Mouse (Mus musculus): ENCODE measurements around the gene Zfp988. TPM values are rescaled to one million over a fixed set of nuclear protein-coding genes. Genes with fewer than 3 reads are reported as not detected.
"Not testable (repeated sequence)": the region's sequence is repeated elsewhere in the genome, so short reads cannot be mapped to it uniquely, and the experiment has no call there.

Gene Zfp988
- polyA plus RNA-seq, 1 experiment from 2014 or later, result not detected

- 38% methylated on average over 1 of the region's 1 CpGs for WGBS
- H3K4me3 ChIP-seq; H3K36me3 ChIP-seq; H3K9ac ChIP-seq; H3K4me2 ChIP-seq (replicated peaks); H3K27me3 ChIP-seq; H3K4me1 ChIP-seq; H3K27ac ChIP-seq: not testable (repeated sequence)
- ATAC-seq (ENCODE audit: low FRiP score), result peak; percentile 71
- peaks cover 63% of the 10 kb centered on the region for H3K9me3 ChIP-seq (replicated peaks)
Measured at GRCm38 (mm10) chr4:147335691-147336367, 30.4 kb downstream of the Zfp988 start.

GRCm38 (mm10) chr4:147336368-147337195 lies 31.1 kb downstream of the Zfp988 start:
- peak; percentile 70 for ATAC-seq (ENCODE audit: low FRiP score)
- H3K27ac ChIP-seq; H3K4me2 ChIP-seq (replicated peaks); H3K4me3 ChIP-seq; H3K36me3 ChIP-seq; H3K27me3 ChIP-seq; H3K4me1 ChIP-seq; H3K9ac ChIP-seq: not testable (repeated sequence)
- peaks cover 65% of the 10 kb centered on the region for H3K9me3 ChIP-seq (replicated peaks)
- 66% methylated on average over 6 of the region's 6 CpGs for WGBS

DNA sequence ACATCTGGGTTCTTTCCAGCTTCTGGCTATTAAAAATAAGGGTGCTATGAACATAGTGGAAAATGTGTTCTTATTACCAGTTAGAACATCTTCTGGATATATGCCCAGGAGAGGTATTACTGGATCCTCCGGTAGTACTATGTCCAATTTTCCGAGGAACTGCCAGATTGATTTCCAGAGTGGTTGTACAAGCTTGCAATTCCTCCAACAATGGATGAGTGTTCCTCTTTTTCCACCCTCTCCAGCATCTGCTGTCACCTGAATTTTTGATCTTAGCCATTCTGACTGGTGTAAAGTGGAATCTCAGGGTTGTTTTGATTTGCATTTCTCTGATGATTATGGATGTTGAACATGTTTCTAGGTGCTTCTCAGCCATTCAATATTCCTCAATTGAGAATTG lies 32.0 kb downstream of the Zfp988 start:
- 87% methylated on average over 2 of the region's 2 CpGs for WGBS
- not testable (repeated sequence) for H3K36me3 ChIP-seq; ATAC-seq (ENCODE audit: low FRiP score); H3K27ac ChIP-seq; H3K9ac ChIP-seq; H3K27me3 ChIP-seq; H3K4me1 ChIP-seq; H3K4me3 ChIP-seq; H3K4me2 ChIP-seq (replicated peaks)
- peaks cover 65% of the 10 kb centered on the region for H3K9me3 ChIP-seq (replicated peaks)

- Histone ChIP-seq H3K4me3 (no peak overlapping the region), H3K27ac (no peak overlapping the region), H3K9me3 (replicated peaks) (peaks cover 69% of the 10 kb centered on the region), H3K4me1 (no peaks in the 10 kb centered on the region), H3K27me3 (no peaks in the 10 kb centered on the region), H3K36me3 (no peaks in the 10 kb centered on the region), H3K4me2 (replicated peaks) (no peak overlapping the region), H3K9ac (no peak overlapping the region)
- no peak for ATAC-seq (ENCODE audit: low FRiP score)
- WGBS, result 74% methylated on average over 5 of the region's 5 CpGs
Measured at GRCm38 (mm10) chr4:147338032-147338610, 32.6 kb downstream of the Zfp988 start.

- H3K9me3 ChIP-seq (replicated peaks), result peaks cover 72% of the 10 kb centered on the region
- not testable (repeated sequence) for H3K4me1 ChIP-seq; H3K27ac ChIP-seq; ATAC-seq (ENCODE audit: low FRiP score); H3K4me2 ChIP-seq (replicated peaks); H3K27me3 ChIP-seq; H3K4me3 ChIP-seq; H3K9ac ChIP-seq; H3K36me3 ChIP-seq
- WGBS, result 82% methylated on average over 3 of the region's 3 CpGs
Measured at GRCm38 (mm10) chr4:147338706-147339105, 33.2 kb downstream of the Zfp988 start.

GRCm38 (mm10) chr4:147339601-147340219 lies 34.2 kb downstream of the Zfp988 start:
- H3K4me2 ChIP-seq (replicated peaks); ATAC-seq (ENCODE audit: low FRiP score); H3K4me3 ChIP-seq; H3K9ac ChIP-seq; H3K27me3 ChIP-seq; H3K27ac ChIP-seq; H3K36me3 ChIP-seq; H3K4me1 ChIP-seq: not testable (repeated sequence)
- peaks cover 68% of the 10 kb centered on the region for H3K9me3 ChIP-seq (replicated peaks)
- WGBS, result 70% methylated on average over 7 of the region's 7 CpGs

GRCm38 (mm10) chr4:147340236-147340635 lies 34.8 kb downstream of the Zfp988 start:
- not testable (repeated sequence) for H3K36me3 ChIP-seq; H3K27me3 ChIP-seq; H3K27ac ChIP-seq; ATAC-seq (ENCODE audit: low FRiP score); H3K4me1 ChIP-seq; H3K4me2 ChIP-seq (replicated peaks); H3K9ac ChIP-seq; H3K4me3 ChIP-seq
- 68% methylated on average over 3 of the region's 3 CpGs for WGBS
- H3K9me3 ChIP-seq (replicated peaks), result peaks cover 66% of the 10 kb centered on the region

- H3K4me3 ChIP-seq; H3K36me3 ChIP-seq; H3K4me2 ChIP-seq (replicated peaks); H3K27ac ChIP-seq; ATAC-seq (ENCODE audit: low FRiP score); H3K4me1 ChIP-seq; H3K27me3 ChIP-seq; H3K9ac ChIP-seq: not testable (repeated sequence)
- peaks cover 62% of the 10 kb centered on the region for H3K9me3 ChIP-seq (replicated peaks)
- 83% methylated on average over 3 of the region's 3 CpGs for WGBS
Measured at GRCm38 (mm10) chr4:147340876-147341275, 35.4 kb downstream of the Zfp988 start.

GRCm38 (mm10) chr4:147343042-147343908 lies 37.8 kb downstream of the Zfp988 start:
- H3K9ac ChIP-seq; H3K27me3 ChIP-seq; H3K4me2 ChIP-seq (replicated peaks); H3K4me3 ChIP-seq; H3K27ac ChIP-seq; H3K4me1 ChIP-seq; H3K36me3 ChIP-seq: not testable (repeated sequence)
- H3K9me3 ChIP-seq (replicated peaks), result peaks cover 56% of the 10 kb centered on the region
- ATAC-seq (ENCODE audit: low FRiP score), result peak; percentile 93
- 75% methylated on average over 6 of the region's 6 CpGs for WGBS

DNA sequence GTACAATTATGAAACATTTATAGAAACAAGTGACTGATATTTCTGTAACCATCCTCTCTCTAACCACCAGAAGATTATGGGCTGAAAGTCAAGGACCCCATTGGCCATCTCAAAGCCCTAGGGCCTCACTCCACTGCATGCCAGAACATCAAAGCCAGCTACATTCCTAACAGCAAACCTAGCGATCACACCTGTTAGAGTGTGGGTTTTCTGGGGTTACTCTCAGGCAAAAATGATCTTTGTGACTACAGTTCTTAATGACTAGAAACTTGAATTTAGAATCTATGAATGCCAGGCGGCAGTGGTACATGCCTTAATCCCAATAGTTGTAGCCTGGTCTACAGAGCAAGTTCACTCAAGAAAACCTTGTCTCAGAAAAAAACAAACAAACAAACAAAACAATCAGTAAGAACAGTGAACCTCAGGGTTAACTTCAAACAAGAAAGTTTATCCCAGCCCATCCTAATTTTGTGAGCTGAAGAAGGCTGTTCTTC lies 39.6 kb downstream of the Zfp988 start:
- H3K4me1 ChIP-seq; H3K4me3 ChIP-seq; H3K27ac ChIP-seq; H3K27me3 ChIP-seq; H3K36me3 ChIP-seq; H3K9ac ChIP-seq; ATAC-seq (ENCODE audit: low FRiP score); H3K4me2 ChIP-seq (replicated peaks): not testable (repeated sequence)
- WGBS, result 87% methylated on average over 2 of the region's 2 CpGs
- H3K9me3 ChIP-seq (replicated peaks), result peaks cover 60% of the 10 kb centered on the region

GRCm38 (mm10) chr4:147346361-147347035 lies 41.0 kb downstream of the Zfp988 start:
- not testable (repeated sequence) for H3K4me3 ChIP-seq
- 71% methylated on average over 4 of the region's 4 CpGs for WGBS

More at GRCm38 (mm10) chr4:147346361-147347035, 41.0 kb downstream of the Zfp988 start:
- peaks cover 66% of the 10 kb centered on the region for H3K9me3 ChIP-seq (replicated peaks)
- H3K27ac ChIP-seq; ATAC-seq (ENCODE audit: low FRiP score); H3K4me1 ChIP-seq; H3K9ac ChIP-seq; H3K36me3 ChIP-seq; H3K27me3 ChIP-seq; H3K4me2 ChIP-seq (replicated peaks): not testable (repeated sequence)

Data from hindbrain, embryonic 12.5 days (tissue).